Mouse (Mus musculus): ENCODE data around the gene Maml3. TPM values are rescaled to one million over a fixed set of nuclear protein-coding genes. Genes with fewer than 3 reads are reported as not detected.

Maml3 gene
- 6.2 and 7.8 TPM in 2 replicates for polyA plus RNA-seq (2015; fragmentation: Nextera tagmentation; extraction: Ambion mirVana)

DNA sequence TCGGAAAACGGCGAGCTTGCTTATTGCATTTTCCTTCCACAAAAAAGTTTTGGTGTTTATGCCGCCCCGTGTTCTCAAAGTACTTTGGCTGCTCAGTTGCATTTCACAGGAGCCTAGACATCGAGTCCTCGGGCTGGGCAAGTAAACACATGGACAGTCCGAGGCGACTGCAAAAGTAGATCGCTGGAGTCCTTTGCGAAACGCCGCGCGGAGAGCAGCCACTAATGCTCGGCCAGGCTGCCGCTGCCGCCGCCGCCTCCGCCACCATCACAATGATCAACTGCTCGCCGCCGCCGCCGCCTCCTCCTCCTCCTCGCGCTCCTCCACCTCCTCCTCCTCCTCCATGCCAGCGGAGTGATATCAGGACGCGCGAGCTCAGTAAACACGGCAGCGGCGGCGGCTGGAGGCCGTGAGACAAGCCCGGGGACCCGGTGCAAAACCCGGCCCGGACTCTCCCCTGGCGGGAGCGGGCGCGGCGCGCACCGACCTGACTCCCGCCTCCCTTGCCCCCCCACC is at the start of gene Maml3:
Gene Maml3 (minus strand): TSS at position 441 of the 516 bp plus-strand sequence.
- under 1% methylated on average over 49 of the region's 49 CpGs for WGBS
- H3K36me3 ChIP-seq, result no peaks in the 10 kb centered on the region
- H3K4me1 ChIP-seq, result peaks cover 18% of the 10 kb centered on the region
- H3K4me3 ChIP-seq (replicated peaks), result peak within 1 kb of the TSS; percentile 73
- H3K27ac ChIP-seq, result peak within 1 kb of the TSS; percentile 99
- no peaks in the 10 kb centered on the region for H3K27me3 ChIP-seq
- H3K9me3 ChIP-seq (replicated peaks), result no peaks in the 10 kb centered on the region
- H3K9ac ChIP-seq, result peak within 1 kb of the TSS; percentile 76
- peak within 1 kb of the TSS; percentile 89 for H3K4me2 ChIP-seq
- peak; percentile 19 for ATAC-seq (replicated peaks; ENCODE audit: low FRiP score)

DNA sequence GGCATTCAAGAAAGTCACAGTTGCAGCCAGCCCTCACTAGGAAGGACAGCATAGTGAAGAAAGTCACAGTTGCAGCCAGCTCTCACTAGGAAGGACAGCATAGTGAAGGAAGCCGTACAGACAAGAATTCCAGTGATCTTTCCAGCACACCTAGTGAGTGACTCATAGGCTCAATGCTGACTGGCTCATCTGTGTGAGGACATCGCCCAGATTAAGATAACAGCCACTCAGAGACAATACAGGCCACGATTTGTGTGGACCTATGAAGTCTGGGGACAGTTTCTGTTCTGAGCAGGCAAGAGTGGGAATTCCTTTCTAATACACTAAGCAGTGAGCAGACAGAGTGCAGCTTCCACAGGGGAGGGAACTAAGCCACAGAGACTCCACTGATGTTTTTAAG is 46.3 kb upstream of the Maml3 start:
- Histone ChIP-seq H3K4me2 (no peak overlapping the region), H3K4me3 (replicated peaks) (no peak overlapping the region), H3K27me3 (no peaks in the 10 kb centered on the region), H3K4me1 (no peaks in the 10 kb centered on the region), H3K9me3 (replicated peaks) (peaks cover 4% of the 10 kb centered on the region), H3K9ac (no peak overlapping the region), H3K27ac (no peak overlapping the region), H3K36me3 (no peaks in the 10 kb centered on the region)
- no peak for ATAC-seq (replicated peaks; ENCODE audit: low FRiP score)
- WGBS, result 70% methylated on average over 3 of the region's 3 CpGs

DNA sequence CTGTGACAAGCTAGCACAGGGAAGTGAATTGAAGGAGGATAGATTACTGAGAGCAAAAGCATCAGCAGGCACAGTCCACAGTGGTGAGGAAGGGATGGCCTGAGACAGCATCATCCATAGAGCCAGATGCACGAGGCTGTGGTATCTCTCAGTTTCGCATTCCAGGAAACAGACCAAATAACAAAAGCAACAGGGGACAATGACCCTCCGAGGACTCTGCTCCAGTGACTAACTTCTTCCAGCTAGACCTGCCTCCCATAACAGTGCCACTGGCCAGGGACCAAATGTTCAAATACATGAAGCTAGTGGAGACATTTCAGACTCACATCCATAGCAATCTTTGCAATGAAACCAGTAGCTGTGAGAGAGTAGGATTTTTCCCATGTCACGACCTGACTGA is 43.4 kb upstream of the Maml3 start:
- Histone ChIP-seq H3K27ac (no peak overlapping the region), H3K36me3 (no peaks in the 10 kb centered on the region), H3K9me3 (replicated peaks) (no peaks in the 10 kb centered on the region), H3K27me3 (no peaks in the 10 kb centered on the region), H3K4me2 (no peak overlapping the region), H3K4me1 (no peaks in the 10 kb centered on the region), H3K4me3 (replicated peaks) (no peak overlapping the region), H3K9ac (no peak overlapping the region)
- no peak for ATAC-seq (replicated peaks; ENCODE audit: low FRiP score)
- WGBS, result 45% methylated on average over 4 of the region's 4 CpGs

DNA sequence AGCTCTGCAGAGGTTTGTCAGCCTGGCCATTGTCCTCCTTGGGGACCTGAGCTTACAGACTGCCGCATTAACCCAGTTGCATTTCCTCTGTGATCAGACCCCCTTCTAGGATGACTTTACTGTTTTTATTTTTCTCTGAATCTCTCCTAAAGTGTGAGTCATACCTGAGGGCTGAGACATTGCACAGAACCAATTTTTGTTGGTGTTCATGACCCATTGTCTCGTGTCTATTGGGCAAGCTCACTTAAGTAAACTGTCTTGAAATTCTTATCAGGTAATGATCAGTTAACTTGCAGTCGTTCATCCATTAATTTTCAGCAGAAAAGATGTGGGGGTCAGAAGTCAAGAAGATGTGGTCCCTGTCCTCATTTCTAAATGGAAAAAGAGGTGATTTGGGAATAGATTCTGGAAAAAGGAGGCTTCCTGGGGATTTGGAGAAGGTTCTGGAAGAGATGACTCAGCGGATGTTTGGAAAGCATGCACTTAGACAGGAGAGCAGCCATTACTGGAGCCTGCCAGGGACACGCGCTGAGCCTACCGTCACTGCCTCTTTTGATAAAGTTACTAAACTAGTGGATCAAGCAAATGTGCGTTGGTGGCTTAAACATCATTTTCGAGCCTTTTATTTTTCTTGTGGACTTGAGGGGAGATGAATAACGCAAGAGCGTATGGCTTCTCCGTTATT is 40.0 kb upstream of the Maml3 start:
- Histone ChIP-seq H3K4me1 (no peaks in the 10 kb centered on the region), H3K9me3 (replicated peaks) (no peaks in the 10 kb centered on the region), H3K9ac (no peak overlapping the region), H3K4me2 (no peak overlapping the region), H3K27ac (no peak overlapping the region), H3K36me3 (no peaks in the 10 kb centered on the region), H3K27me3 (0 out of 2 replicates have a peak, but pooled peaks cover 3% of the 10 kb centered on the region), H3K4me3 (replicated peaks) (no peak overlapping the region)
- ATAC-seq (replicated peaks; ENCODE audit: low FRiP score), result no peak
- WGBS, result 84% methylated on average over 12 of the region's 12 CpGs

DNA sequence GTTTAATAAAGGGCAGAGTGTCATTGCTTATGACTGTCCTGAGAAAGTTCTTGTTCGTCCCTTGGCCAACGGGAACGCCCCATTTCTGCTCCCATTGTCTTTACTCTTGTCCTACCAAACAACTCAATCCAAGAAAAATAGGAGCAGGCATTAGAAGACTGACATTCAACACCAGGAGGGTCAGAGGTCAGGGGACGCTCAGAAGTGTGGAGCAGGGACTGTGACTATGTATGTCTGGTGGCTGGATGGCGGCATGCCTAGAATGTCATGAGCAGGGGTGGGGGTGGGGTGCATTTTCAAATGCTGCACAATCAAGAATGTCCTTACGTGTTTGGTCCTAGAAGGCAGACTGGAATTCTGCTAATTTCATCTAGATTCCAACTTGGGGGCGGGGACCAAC is 38.1 kb upstream of the Maml3 start:
- Histone ChIP-seq H3K9ac (no peak overlapping the region), H3K27me3 (0 out of 2 replicates have a peak, but pooled peaks cover 3% of the 10 kb centered on the region), H3K27ac (no peak overlapping the region), H3K4me3 (replicated peaks) (no peak overlapping the region), H3K4me1 (no peaks in the 10 kb centered on the region), H3K9me3 (replicated peaks) (no peaks in the 10 kb centered on the region), H3K36me3 (no peaks in the 10 kb centered on the region), H3K4me2 (no peak overlapping the region)
- no peak for ATAC-seq (replicated peaks; ENCODE audit: low FRiP score)
- WGBS, result 72% methylated on average over 7 of the region's 7 CpGs

DNA sequence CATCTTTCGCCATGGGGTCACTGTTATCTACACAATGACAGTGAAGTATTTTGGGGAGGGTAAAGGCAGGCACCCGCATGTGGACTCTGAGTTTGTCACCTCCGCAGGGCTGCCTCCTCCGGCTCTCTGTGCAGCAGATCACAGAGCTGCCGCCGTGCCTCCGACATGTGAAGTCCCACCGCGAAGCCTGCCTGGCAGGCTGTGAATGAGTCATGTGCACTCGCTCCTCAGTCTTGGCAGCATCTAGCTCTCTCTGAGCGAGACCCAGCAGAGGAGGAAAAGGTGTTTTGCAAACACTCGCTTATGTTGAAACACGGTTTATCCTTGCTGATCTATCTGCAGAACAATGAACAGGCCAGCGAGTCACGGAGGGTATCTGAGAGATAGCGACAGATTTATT is 35.3 kb upstream of the Maml3 start:
- H3K9ac ChIP-seq, result no peak overlapping the region
- 64% methylated on average over 16 of the region's 16 CpGs for WGBS

DNA sequence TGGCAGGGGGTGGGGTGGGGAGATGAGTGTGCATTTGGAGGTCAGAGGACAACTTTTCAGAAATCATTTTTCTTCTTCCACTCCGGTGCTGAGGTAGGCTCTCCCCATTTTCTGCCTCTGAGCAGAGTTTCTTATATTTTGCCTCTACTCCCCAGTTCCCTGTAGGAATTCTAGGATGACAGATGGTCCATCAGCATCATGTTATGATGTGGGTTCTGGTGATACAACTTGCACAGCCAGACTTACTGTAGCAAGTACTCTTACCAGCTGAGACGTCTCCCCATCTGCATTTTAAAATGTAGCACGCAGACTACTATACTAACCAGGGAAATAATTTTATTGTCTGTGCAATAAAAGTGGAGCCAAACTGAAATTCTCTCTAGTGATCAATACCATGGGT is 20.5 kb upstream of the Maml3 start:
- Histone ChIP-seq H3K4me1 (no peaks in the 10 kb centered on the region), H3K27me3 (no peaks in the 10 kb centered on the region), H3K9ac (no peak overlapping the region), H3K4me2 (no peak overlapping the region), H3K9me3 (replicated peaks) (no peaks in the 10 kb centered on the region), H3K27ac (no peak overlapping the region), H3K4me3 (replicated peaks) (no peak overlapping the region), H3K36me3 (no peaks in the 10 kb centered on the region)
- WGBS, result 88% methylated on average over 3 of the region's 3 CpGs
- ATAC-seq (replicated peaks; ENCODE audit: low FRiP score), result no peak

More for the DNA sequence above, 35.3 kb upstream of the Maml3 start:
- Histone ChIP-seq H3K4me2 (no peak overlapping the region), H3K4me3 (replicated peaks) (no peak overlapping the region), H3K4me1 (no peaks in the 10 kb centered on the region), H3K27me3 (0 out of 2 replicates have a peak, but pooled peaks cover 3% of the 10 kb centered on the region), H3K27ac (no peak overlapping the region), H3K36me3 (no peaks in the 10 kb centered on the region), H3K9me3 (replicated peaks) (no peaks in the 10 kb centered on the region)
- no peak for ATAC-seq (replicated peaks; ENCODE audit: low FRiP score)

DNA sequence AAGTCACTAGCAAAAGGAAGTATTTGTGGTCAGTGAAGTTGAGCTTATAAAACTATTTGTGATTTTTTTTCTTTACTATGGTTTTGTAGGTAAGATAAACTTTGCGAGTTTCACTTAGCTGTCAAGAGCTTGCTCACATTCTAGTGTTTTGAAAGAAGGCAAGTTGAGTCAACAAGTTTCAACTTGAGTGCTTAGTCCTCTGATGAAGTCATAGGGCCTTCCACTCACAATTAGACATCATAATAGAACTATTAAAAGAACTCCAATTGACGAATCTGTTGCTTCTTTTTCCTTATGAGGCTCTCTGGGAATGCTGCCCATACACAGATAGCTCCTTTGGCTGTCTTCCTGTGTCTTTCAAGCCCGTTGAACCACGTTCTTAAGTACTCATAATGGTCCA is 16.0 kb upstream of the Maml3 start:
- no peaks in the 10 kb centered on the region for H3K36me3 ChIP-seq
- 77% methylated on average over 4 of the region's 4 CpGs for WGBS

DNA sequence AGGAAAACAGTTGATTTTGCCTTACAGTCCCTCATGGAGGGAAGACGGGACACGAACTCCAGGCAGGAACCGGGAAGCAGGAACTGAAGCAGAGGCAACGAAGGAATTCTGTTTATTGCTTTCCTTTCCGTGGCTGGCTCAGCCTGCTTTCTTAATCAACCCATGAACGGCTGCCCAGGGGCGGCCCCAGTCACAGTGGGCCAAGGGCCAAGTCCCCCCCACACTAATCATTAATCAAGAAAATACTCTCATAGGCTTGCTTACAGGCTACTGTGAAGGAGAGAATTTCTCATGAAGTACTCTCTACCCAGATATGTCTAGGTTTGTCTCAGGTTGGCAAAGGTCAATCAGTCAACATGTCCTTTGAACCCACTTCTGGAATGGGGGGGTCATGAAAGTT is 14.3 kb upstream of the Maml3 start:
- WGBS, result 75% methylated on average over 7 of the region's 7 CpGs
- Histone ChIP-seq H3K4me3 (replicated peaks) (no peak overlapping the region), H3K4me2 (no peak overlapping the region), H3K4me1 (peaks cover 6% of the 10 kb centered on the region; the same call in 1 of the 2 replicates), H3K9ac (no peak overlapping the region), H3K27me3 (no peaks in the 10 kb centered on the region), H3K36me3 (no peaks in the 10 kb centered on the region), H3K27ac (no peak overlapping the region), H3K9me3 (replicated peaks) (no peaks in the 10 kb centered on the region)
- no peak for ATAC-seq (replicated peaks; ENCODE audit: low FRiP score)

More for the DNA sequence above, 16.0 kb upstream of the Maml3 start:
- H3K4me2 ChIP-seq, result no peak overlapping the region
- ATAC-seq (replicated peaks; ENCODE audit: low FRiP score), result no peak
- no peaks in the 10 kb centered on the region for H3K27me3 ChIP-seq
- H3K4me3 ChIP-seq (replicated peaks), result no peak overlapping the region
- no peak overlapping the region for H3K27ac ChIP-seq
- no peak overlapping the region for H3K9ac ChIP-seq
- no peaks in the 10 kb centered on the region for H3K9me3 ChIP-seq (replicated peaks)
- no peaks in the 10 kb centered on the region for H3K4me1 ChIP-seq

DNA sequence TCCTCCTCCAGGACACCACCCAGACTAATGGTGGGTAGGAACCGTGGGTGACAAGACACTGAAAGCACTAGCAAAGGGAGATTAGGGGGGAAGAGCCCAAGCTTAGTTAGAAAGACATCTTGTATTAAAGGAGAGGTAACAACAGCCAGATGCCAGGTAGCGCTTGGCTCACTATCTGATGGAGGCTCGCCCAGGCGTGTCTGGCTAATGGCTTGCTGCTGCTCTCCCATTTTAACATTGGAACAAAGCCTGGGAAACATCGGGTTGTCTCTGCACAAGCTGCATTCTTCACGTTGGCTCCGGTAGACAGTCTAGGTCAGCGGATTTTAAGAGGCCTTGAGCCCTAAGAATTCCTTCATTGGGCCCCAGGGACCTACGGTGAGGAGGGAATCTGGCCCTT is 10.5 kb upstream of the Maml3 start:
- no peak for ATAC-seq (replicated peaks; ENCODE audit: low FRiP score)
- Histone ChIP-seq H3K4me1 (peaks cover 6% of the 10 kb centered on the region; the same call in 1 of the 2 replicates), H3K4me2 (no peak overlapping the region), H3K4me3 (replicated peaks) (no peak overlapping the region), H3K27ac (no peak overlapping the region), H3K27me3 (no peaks in the 10 kb centered on the region), H3K9ac (no peak overlapping the region), H3K9me3 (replicated peaks) (no peaks in the 10 kb centered on the region), H3K36me3 (no peaks in the 10 kb centered on the region)
- WGBS, result 62% methylated on average over 9 of the region's 9 CpGs

DNA sequence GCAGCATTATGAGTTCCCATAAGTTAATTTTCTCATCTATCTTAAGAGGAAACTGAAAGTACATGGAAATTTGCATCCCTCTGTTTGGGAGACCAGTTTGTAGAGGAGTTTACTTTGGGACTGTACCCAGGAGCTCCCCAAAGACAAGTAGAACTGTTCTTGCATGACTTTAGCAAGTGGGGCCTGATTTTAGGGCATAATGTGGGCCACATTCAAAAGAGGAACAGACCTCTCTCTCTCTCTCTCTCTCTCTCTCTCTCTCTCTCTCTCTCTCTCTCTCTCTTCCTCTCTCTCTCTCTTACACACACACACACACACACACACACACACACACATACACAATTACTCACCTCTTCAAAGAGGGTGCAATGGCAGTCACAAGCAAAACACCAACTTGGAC is 3.2 kb upstream of the Maml3 start:
- no peak overlapping the region for H3K9ac ChIP-seq
- H3K4me2 ChIP-seq, result no peak overlapping the region
- H3K27me3 ChIP-seq, result no peaks in the 10 kb centered on the region
- no peaks in the 10 kb centered on the region for H3K36me3 ChIP-seq
- peaks cover 5% of the 10 kb centered on the region; the same call in 1 of the 2 replicates for H3K4me1 ChIP-seq
- H3K9me3 ChIP-seq (replicated peaks), result no peaks in the 10 kb centered on the region
- H3K27ac ChIP-seq, result no peak overlapping the region
- no peak for ATAC-seq (replicated peaks; ENCODE audit: low FRiP score)
- H3K4me3 ChIP-seq (replicated peaks), result no peak overlapping the region

DNA sequence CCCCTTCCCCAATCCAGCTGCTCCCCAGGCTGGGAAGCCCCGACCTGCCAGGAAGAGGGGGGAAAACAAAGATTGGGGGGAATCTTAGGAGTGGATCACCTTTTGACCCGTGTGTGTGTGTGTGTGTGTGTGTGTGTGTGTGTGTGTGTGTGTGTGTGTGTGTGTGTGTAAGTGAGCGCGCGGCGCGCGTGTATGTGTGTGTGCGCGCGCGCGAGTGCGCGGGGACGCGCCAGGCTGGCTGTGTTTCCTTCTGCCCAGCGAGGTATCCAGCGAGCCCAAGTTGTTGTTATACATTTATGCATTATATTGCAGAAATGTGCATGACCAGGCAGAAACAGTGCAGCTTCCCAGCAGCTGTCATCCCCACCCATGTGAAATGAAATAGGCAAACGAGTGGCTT is 280 bp upstream of the Maml3 start:
- under 1% methylated on average over 15 of the region's 20 CpGs for WGBS

More for the DNA sequence above, 280 bp upstream of the Maml3 start:
- Histone ChIP-seq H3K4me1 (peaks cover 14% of the 10 kb centered on the region), H3K27me3 (no peaks in the 10 kb centered on the region), H3K9me3 (replicated peaks) (no peaks in the 10 kb centered on the region), H3K4me2 (peak overlapping the region; percentile 89), H3K27ac (peak overlapping the region; percentile 99), H3K4me3 (replicated peaks) (peak overlapping the region; percentile 73), H3K36me3 (no peaks in the 10 kb centered on the region), H3K9ac (peak overlapping the region; percentile 76)
- no peak for ATAC-seq (replicated peaks; ENCODE audit: low FRiP score)
